Mouse (Mus musculus) ES-Bruce4 (cell line): ENCODE measurements around the gene 1810009A15Rik. TPM values are rescaled to one million over a fixed set of nuclear protein-coding genes. Genes with fewer than 3 reads are reported as not detected.

Experiments
- H3K27ac ChIP-seq: 2 replicates; pipeline ENCODE4 v1.5.1; 2012; ENCODE audit warnings: low read length, inconsistent platforms; ENCODE audit not compliant: insufficient read depth
- H3K27me3 ChIP-seq: 2 replicates; pipeline ENCODE4 v1.6.1; 2012; ENCODE audit warnings: mild to moderate bottlenecking, low read length, inconsistent platforms; ENCODE audit not compliant: control insufficient read depth, poor library complexity, insufficient read depth, severe bottlenecking
- H3K36me3 ChIP-seq: 2 replicates; pipeline ENCODE4 v1.6.1; 2012; ENCODE audit warnings: inconsistent platforms, mild to moderate bottlenecking, low read length, moderate library complexity; ENCODE audit not compliant: control insufficient read depth, poor library complexity, insufficient read depth, severe bottlenecking
- H3K4me1 ChIP-seq: one replicate; pipeline ENCODE4 v1.8.1; 2011; ENCODE audit warnings: low read length; ENCODE audit not compliant: control insufficient read depth, insufficient read depth
- H3K4me3 ChIP-seq: 2 replicates; pipeline ENCODE4 v1.5.1; 2011; ENCODE audit warnings: low read depth, mild to moderate bottlenecking, low read length
- H3K9ac ChIP-seq: 2 replicates; pipeline ENCODE4 v1.6.1; 2012; ENCODE audit warnings: low read depth, mild to moderate bottlenecking, inconsistent platforms; ENCODE audit not compliant: poor library complexity, severe bottlenecking
- H3K9me3 ChIP-seq: replicated peaks from 2 replicates; pipeline ENCODE4 v1.6.1; 2012; ENCODE audit warnings: mild to moderate bottlenecking, low read length, inconsistent platforms; ENCODE audit not compliant: control insufficient read depth, poor library complexity, insufficient read depth, severe bottlenecking
- CTCF ChIP-seq: IDR thresholded peaks from one replicate; pipeline ENCODE4 v1.8.1; 2011; ENCODE audit warnings: low read depth, low read length
- EP300 ChIP-seq: IDR thresholded peaks from 2 replicates; pipeline ENCODE4 v1.6.1; 2011; ENCODE audit warnings: low read depth, low read length; ENCODE audit not compliant: insufficient read depth
- POLR2A ChIP-seq: IDR thresholded peaks from one replicate; pipeline ENCODE4 v1.8.1; 2011; ENCODE audit warnings: low read length; ENCODE audit not compliant: insufficient read depth
- polyA plus RNA-seq: library from polyadenylated mRNA; stranded (reverse); fragments of >200 nt; gene quantifications from 2 replicates; pipeline ENCODE4 v1.2.4, GENCODE M21; 2011; ENCODE audit warnings: low read depth; ENCODE audit not compliant: missing spikeins, insufficient read depth, insufficient read length

1810009A15Rik gene
- polyA plus RNA-seq, 1 experiment: 162 TPM

GRCm38 (mm10) chr19:8926766-8927165, 38.1 kb downstream of the 1810009A15Rik start:
- TF ChIP-seq POLR2A (no peak), CTCF (no peak), EP300 (no peak)
- Histone ChIP-seq H3K27ac (no peak overlapping the region), H3K27me3 (no peaks in the 10 kb centered on the region)

GRCm38 (mm10) chr19:8927891-8928525, 39.4 kb downstream of the 1810009A15Rik start:
- H3K36me3 ChIP-seq: no peaks in the 10 kb centered on the region
- no peak overlapping the region for H3K9ac ChIP-seq
- no peak overlapping the region for H3K27ac ChIP-seq
- no peaks in the 10 kb centered on the region for H3K9me3 ChIP-seq
- TF ChIP-seq CTCF: no peak
- no peak for TF ChIP-seq POLR2A
- TF ChIP-seq EP300: no peak
- H3K4me1 ChIP-seq: no peaks in the 10 kb centered on the region
- H3K27me3 ChIP-seq: no peaks in the 10 kb centered on the region
- no peak overlapping the region for H3K4me3 ChIP-seq

More at GRCm38 (mm10) chr19:8926766-8927165, 38.1 kb downstream of the 1810009A15Rik start:
- Histone ChIP-seq H3K9ac (no peak overlapping the region), H3K4me1 (no peaks in the 10 kb centered on the region), H3K9me3 (no peaks in the 10 kb centered on the region), H3K4me3 (no peak overlapping the region), H3K36me3 (peaks cover 3% of the 10 kb centered on the region; the same call in 1 of the 2 replicates)

GRCm38 (mm10) chr19:8928689-8929223, 40.1 kb downstream of the 1810009A15Rik start:
- H3K27ac ChIP-seq: no peak overlapping the region
- no peaks in the 10 kb centered on the region for H3K36me3 ChIP-seq
- H3K27me3 ChIP-seq: no peaks in the 10 kb centered on the region

GRCm38 (mm10) chr19:8929224-8930088, 40.8 kb downstream of the 1810009A15Rik start, which contains the start of the genes Rom1 and Eml3:
Gene Rom1, minus strand, starts transcription at chr19:8929356.
Gene Eml3, plus strand, starts transcription at chr19:8929552.
- no peak within 1 kb of the TSS for H3K27ac ChIP-seq
- H3K36me3 ChIP-seq: no peaks in the 10 kb centered on the region

More at GRCm38 (mm10) chr19:8928689-8929223, 40.1 kb downstream of the 1810009A15Rik start:
- H3K9ac ChIP-seq: peak overlapping the region; percentile 93
- H3K9me3 ChIP-seq: no peaks in the 10 kb centered on the region
- TF ChIP-seq EP300 (no peak), POLR2A (no peak), CTCF (no peak)
- H3K4me3 ChIP-seq: peak overlapping the region; percentile 63
- H3K4me1 ChIP-seq: no peaks in the 10 kb centered on the region

GRCm38 (mm10) chr19:8930117-8930516, 41.5 kb downstream of the 1810009A15Rik start:
- TF ChIP-seq CTCF (no peak), EP300 (no peak), POLR2A (no peak)
- no peaks in the 10 kb centered on the region for H3K36me3 ChIP-seq
- H3K4me1 ChIP-seq: no peaks in the 10 kb centered on the region
- no peaks in the 10 kb centered on the region for H3K9me3 ChIP-seq
- H3K4me3 ChIP-seq: peak overlapping the region; percentile 63
- no peaks in the 10 kb centered on the region for H3K27me3 ChIP-seq
- H3K27ac ChIP-seq: no peak overlapping the region
- H3K9ac ChIP-seq: peak overlapping the region; percentile 93

More at GRCm38 (mm10) chr19:8929224-8930088, 40.8 kb downstream of the 1810009A15Rik start, which contains the start of the genes Rom1 and Eml3:
- peak within 1 kb of the TSS; percentile 93 for H3K9ac ChIP-seq
- H3K4me1 ChIP-seq: no peaks in the 10 kb centered on the region
- no peaks in the 10 kb centered on the region for H3K27me3 ChIP-seq
- TF ChIP-seq CTCF (peak; percentile 29), EP300 (no peak), POLR2A (no peak)
- no peaks in the 10 kb centered on the region for H3K9me3 ChIP-seq
- peak within 1 kb of the TSS; percentile 63 for H3K4me3 ChIP-seq
